Mouse (Mus musculus) liver, postnatal 0 days (tissue): ENCODE data around the gene Rasgrf1. TPM values are rescaled to one million over a fixed set of nuclear protein-coding genes. Genes with fewer than 3 reads are reported as not detected.

Experiments used
- ATAC-seq: fragments of 200-750 bp; cut with Nextera tagmentation; 2 replicates; pipeline ENCODE4 v1.8.0; 2017; ENCODE audit warnings: mild to moderate bottlenecking, moderate library complexity
- DNase-seq: peaks from one replicate; pipeline ENCODE4 v3.0.0-alpha.2; 2016
- H3K27ac ChIP-seq: fragments of 300-500 bp; sonication (generic); 2 replicates; pipeline ENCODE4 v1.5.1; 2014; ENCODE audit warnings: antibody characterized with exemption, moderate library complexity, mild to moderate bottlenecking, low read depth
- H3K27me3 ChIP-seq: fragments of 300-500 bp; sonication (generic); 2 replicates; pipeline ENCODE4 v1.6.1; 2014; ENCODE audit warnings: low read length, control low read depth, mixed read lengths; ENCODE audit not compliant: insufficient read depth
- H3K36me3 ChIP-seq: fragments of 300-500 bp; sonication (generic); replicated peaks from 2 replicates; pipeline ENCODE4 v1.6.1; 2014; ENCODE audit warnings: mild to moderate bottlenecking, control low read depth, low read length, moderate library complexity, mixed read lengths; ENCODE audit not compliant: insufficient read depth
- H3K4me1 ChIP-seq: fragments of 300-500 bp; sonication (generic); 2 replicates; pipeline ENCODE4 v1.6.1; 2014; ENCODE audit warnings: antibody characterized with exemption, mild to moderate bottlenecking, control low read depth; ENCODE audit not compliant: insufficient read depth
- H3K4me2 ChIP-seq: fragments of 300-500 bp; sonication (generic); 2 replicates; pipeline ENCODE4 v1.6.1; 2014; ENCODE audit warnings: low read depth, mild to moderate bottlenecking, low read length, moderate library complexity, mixed read lengths
- H3K4me3 ChIP-seq: fragments of 300-500 bp; sonication (generic); 2 replicates; pipeline ENCODE4 v1.5.1; 2014; ENCODE audit warnings: low read depth, low read length
- H3K9ac ChIP-seq: fragments of 300-500 bp; sonication (generic); replicated peaks from 2 replicates; pipeline ENCODE4 v1.6.1; 2014; ENCODE audit warnings: mild to moderate bottlenecking, moderate library complexity
- H3K9me3 ChIP-seq: fragments of 300-500 bp; sonication (generic); 2 replicates; pipeline ENCODE4 v1.6.1; 2016; ENCODE audit warnings: mild to moderate bottlenecking, control low read depth, low read length, mixed read lengths
- CTCF ChIP-seq: sonication (generic); IDR thresholded peaks from 2 replicates; pipeline ENCODE4 v1.5.1; 2016; ENCODE audit warnings: antibody characterized with exemption, low read depth
- EP300 ChIP-seq: IDR thresholded peaks from 2 replicates; pipeline ENCODE4 v1.6.1; 2016; ENCODE audit warnings: antibody characterized with exemption, low read depth, mild to moderate bottlenecking
- WGBS: fragments of 180-500 bp; shearing (Covaris S2); extraction: QIAGEN DNeasy Blood & Tissue Kit; methylation state at CpG from one replicate; pipeline ENCODE4 v1.1.7; 2014; ENCODE audit not compliant: insufficient replicate concordance; 5-methylcytosine and 5-hydroxymethylcytosine counted together
- polyA plus RNA-seq: library from polyadenylated mRNA; unstranded; fragments of >200 nt; fragmentation: Nextera tagmentation; extraction: Ambion mirVana; gene quantifications from 2 replicates; pipeline ENCODE4 v1.2.1, GENCODE M21; 2015

Gene Rasgrf1
- polyA plus RNA-seq, 1 experiment from 2014 or later, result 0.05 TPM

- DNase-seq (no peak), ATAC-seq (no peak)
- WGBS, result 79% methylated on average over 1 of the region's 1 CpGs
- H3K4me1 ChIP-seq, result no peaks in the 10 kb centered on the region
- no peak overlapping the region for H3K27ac ChIP-seq
- H3K27me3 ChIP-seq, result no peaks in the 10 kb centered on the region
- no peaks in the 10 kb centered on the region for H3K36me3 ChIP-seq
- H3K9ac ChIP-seq, result no peak overlapping the region
- H3K9me3 ChIP-seq, result peaks cover 6% of the 10 kb centered on the region
- TF ChIP-seq CTCF (no peak), EP300 (no peak)
- no peak overlapping the region for H3K4me2 ChIP-seq
- H3K4me3 ChIP-seq, result no peak overlapping the region
These were observed 13.0 kb downstream of the Rasgrf1 start for GRCm38 (mm10) chr9:89922666-89923065.

GRCm38 (mm10) chr9:89924836-89925235 is 15.1 kb downstream of the Rasgrf1 start:
- DNase-seq (no peak), ATAC-seq (no peak)
- H3K9ac ChIP-seq, result no peak overlapping the region
- 79% methylated on average over 1 of the region's 1 CpGs for WGBS
- H3K27ac ChIP-seq, result no peak overlapping the region
- no peaks in the 10 kb centered on the region for H3K36me3 ChIP-seq
- no peak overlapping the region for H3K4me3 ChIP-seq
- H3K4me2 ChIP-seq, result no peak overlapping the region
- H3K27me3 ChIP-seq, result no peaks in the 10 kb centered on the region
- H3K4me1 ChIP-seq, result no peaks in the 10 kb centered on the region
- no peak for TF ChIP-seq EP300
- H3K9me3 ChIP-seq, result peaks cover 6% of the 10 kb centered on the region

- no peak overlapping the region for H3K4me2 ChIP-seq
- no peak overlapping the region for H3K9ac ChIP-seq
- no peaks in the 10 kb centered on the region for H3K27me3 ChIP-seq
- H3K27ac ChIP-seq, result no peak overlapping the region
- ATAC-seq (no peak), DNase-seq (no peak)
- peaks cover 6% of the 10 kb centered on the region for H3K9me3 ChIP-seq
- no peak overlapping the region for H3K4me3 ChIP-seq
- no peak for TF ChIP-seq CTCF
- no peak for TF ChIP-seq EP300
- H3K36me3 ChIP-seq, result no peaks in the 10 kb centered on the region
- H3K4me1 ChIP-seq, result no peaks in the 10 kb centered on the region
These were observed 18.8 kb downstream of the Rasgrf1 start for GRCm38 (mm10) chr9:89928497-89928896.

- no peak for ATAC-seq
- no peaks in the 10 kb centered on the region for H3K36me3 ChIP-seq
- WGBS, result 59% methylated on average over 1 of the region's 1 CpGs
These were observed 30.7 kb downstream of the Rasgrf1 start for GRCm38 (mm10) chr9:89940428-89940827.

GRCm38 (mm10) chr9:89946830-89947229 is 37.1 kb downstream of the Rasgrf1 start:
- Histone ChIP-seq H3K9ac (no peak overlapping the region), H3K4me2 (no peak overlapping the region), H3K4me1 (no peaks in the 10 kb centered on the region), H3K4me3 (no peak overlapping the region), H3K36me3 (no peaks in the 10 kb centered on the region), H3K9me3 (no peaks in the 10 kb centered on the region), H3K27ac (no peak overlapping the region), H3K27me3 (no peaks in the 10 kb centered on the region)
- ATAC-seq, result no peak
- TF ChIP-seq EP300, result no peak
- TF ChIP-seq CTCF, result no peak
- DNase-seq, result peak; percentile 10
- WGBS, result 70% methylated on average over 9 of the region's 9 CpGs

More at GRCm38 (mm10) chr9:89940428-89940827, 30.7 kb downstream of the Rasgrf1 start:
- Histone ChIP-seq H3K4me2 (no peak overlapping the region), H3K27ac (no peak overlapping the region), H3K9me3 (no peaks in the 10 kb centered on the region), H3K4me1 (no peaks in the 10 kb centered on the region), H3K9ac (no peak overlapping the region), H3K4me3 (no peak overlapping the region), H3K27me3 (no peaks in the 10 kb centered on the region)
- no peak for DNase-seq
- TF ChIP-seq CTCF (no peak; the same call in 1 of the 2 replicates), EP300 (no peak)

GRCm38 (mm10) chr9:89948602-89949001 is 38.9 kb downstream of the Rasgrf1 start:
- no peaks in the 10 kb centered on the region for H3K27me3 ChIP-seq
- ATAC-seq, result no peak
- H3K27ac ChIP-seq, result no peak overlapping the region
- TF ChIP-seq CTCF, result no peak
- no peak for TF ChIP-seq EP300
- peak; percentile 8 for DNase-seq
- H3K4me1 ChIP-seq, result no peaks in the 10 kb centered on the region
- H3K9me3 ChIP-seq, result no peaks in the 10 kb centered on the region
- H3K4me3 ChIP-seq, result no peak overlapping the region
- no peak overlapping the region for H3K4me2 ChIP-seq
- no peak overlapping the region for H3K9ac ChIP-seq
- H3K36me3 ChIP-seq, result no peaks in the 10 kb centered on the region
- WGBS, result 61% methylated on average over 5 of the region's 5 CpGs
